Mouse (Mus musculus): Measurements from ENCODE around the gene 4430402I18Rik. TPM values are rescaled to one million over a fixed set of nuclear protein-coding genes. Genes with fewer than 3 reads are reported as not detected.
A peak's percentile ranks its signal among the peaks of the same experiment; 100 is the strongest.

Gene 4430402I18Rik
- polyA plus RNA-seq, 1 experiment = 6.2 TPM

GRCm38 (mm10) chr19:28889251-28889650, 78.3 kb downstream of the 4430402I18Rik start:
- TF ChIP-seq POLR2A (IDR thresholded peaks at IDR 0.05; ENCODE audit: extremely low read depth, insufficient read depth, low read length) (no peak), CTCF (IDR thresholded peaks at IDR 0.05; ENCODE audit: extremely low read depth, insufficient read depth, low read length) (no peak)
- Histone ChIP-seq H3K4me1 (ENCODE audit: control insufficient read depth, insufficient read depth, low read length) (peaks cover 9% of the 10 kb centered on the region), H3K27ac (ENCODE audit: insufficient read depth, low read length) (no peak overlapping the region), H3K4me3 (ENCODE audit: insufficient read depth, low read length) (no peak overlapping the region)

GRCm38 (mm10) chr19:28888496-28888895, 79.1 kb downstream of the 4430402I18Rik start:
- peaks cover 9% of the 10 kb centered on the region for H3K4me1 ChIP-seq (ENCODE audit: control insufficient read depth, insufficient read depth, low read length)
- H3K4me3 ChIP-seq (ENCODE audit: insufficient read depth, low read length) = no peak overlapping the region
- no peak overlapping the region; the same call in 1 of the 2 replicates for H3K27ac ChIP-seq (ENCODE audit: insufficient read depth, low read length)
- TF ChIP-seq POLR2A (IDR thresholded peaks at IDR 0.05; ENCODE audit: extremely low read depth, insufficient read depth, low read length) = no peak
- TF ChIP-seq CTCF (IDR thresholded peaks at IDR 0.05; ENCODE audit: extremely low read depth, insufficient read depth, low read length) = no peak

GRCm38 (mm10) chr19:28883126-28883525, 84.5 kb downstream of the 4430402I18Rik start:
- H3K4me1 ChIP-seq (ENCODE audit: control insufficient read depth, insufficient read depth, low read length) = peaks cover 7% of the 10 kb centered on the region
- TF ChIP-seq POLR2A (IDR thresholded peaks at IDR 0.05; ENCODE audit: extremely low read depth, insufficient read depth, low read length) = no peak
- peak; percentile 58 for TF ChIP-seq CTCF (IDR thresholded peaks at IDR 0.05; ENCODE audit: extremely low read depth, insufficient read depth, low read length)
- no peak overlapping the region for H3K4me3 ChIP-seq (ENCODE audit: insufficient read depth, low read length)
- no peak overlapping the region for H3K27ac ChIP-seq (ENCODE audit: insufficient read depth, low read length)

DNA sequence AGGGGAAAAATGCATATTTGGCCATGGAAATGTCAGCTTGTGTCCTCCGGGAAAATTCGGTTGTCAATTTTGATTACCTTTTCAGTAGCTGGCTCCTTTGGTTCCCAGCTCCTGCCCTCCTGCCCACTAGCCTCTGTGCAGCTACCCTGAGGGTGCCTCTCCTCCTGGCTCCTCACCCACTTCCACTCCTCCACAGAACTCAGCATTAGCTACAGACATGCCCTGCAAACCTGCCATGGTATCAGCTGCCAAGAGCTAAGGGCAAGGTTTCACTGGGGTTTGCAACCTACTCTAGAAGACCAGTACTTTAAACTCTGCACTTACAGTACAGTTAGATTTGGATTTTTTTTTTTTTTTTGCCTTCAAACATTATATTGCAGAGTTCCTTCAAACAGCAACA, 88.1 kb downstream of the 4430402I18Rik start:
- no peak for TF ChIP-seq CTCF (IDR thresholded peaks at IDR 0.05; ENCODE audit: extremely low read depth, insufficient read depth, low read length)
- no peak for TF ChIP-seq POLR2A (IDR thresholded peaks at IDR 0.05; ENCODE audit: extremely low read depth, insufficient read depth, low read length)
- no peak overlapping the region for H3K27ac ChIP-seq (ENCODE audit: insufficient read depth, low read length)
- no peak overlapping the region for H3K4me3 ChIP-seq (ENCODE audit: insufficient read depth, low read length)
- H3K4me1 ChIP-seq (ENCODE audit: control insufficient read depth, insufficient read depth, low read length) = peaks cover 3% of the 10 kb centered on the region; the same call in 1 of the 2 replicates

- TF ChIP-seq CTCF (IDR thresholded peaks at IDR 0.05; ENCODE audit: extremely low read depth, insufficient read depth, low read length) (no peak), POLR2A (IDR thresholded peaks at IDR 0.05; ENCODE audit: extremely low read depth, insufficient read depth, low read length) (no peak)
- Histone ChIP-seq H3K4me1 (ENCODE audit: control insufficient read depth, insufficient read depth, low read length) (peaks cover 1% of the 10 kb centered on the region), H3K27ac (ENCODE audit: insufficient read depth, low read length) (no peak overlapping the region), H3K4me3 (ENCODE audit: insufficient read depth, low read length) (no peak overlapping the region)
Measured at GRCm38 (mm10) chr19:28870351-28870750, 97.2 kb downstream of the 4430402I18Rik start.

DNA sequence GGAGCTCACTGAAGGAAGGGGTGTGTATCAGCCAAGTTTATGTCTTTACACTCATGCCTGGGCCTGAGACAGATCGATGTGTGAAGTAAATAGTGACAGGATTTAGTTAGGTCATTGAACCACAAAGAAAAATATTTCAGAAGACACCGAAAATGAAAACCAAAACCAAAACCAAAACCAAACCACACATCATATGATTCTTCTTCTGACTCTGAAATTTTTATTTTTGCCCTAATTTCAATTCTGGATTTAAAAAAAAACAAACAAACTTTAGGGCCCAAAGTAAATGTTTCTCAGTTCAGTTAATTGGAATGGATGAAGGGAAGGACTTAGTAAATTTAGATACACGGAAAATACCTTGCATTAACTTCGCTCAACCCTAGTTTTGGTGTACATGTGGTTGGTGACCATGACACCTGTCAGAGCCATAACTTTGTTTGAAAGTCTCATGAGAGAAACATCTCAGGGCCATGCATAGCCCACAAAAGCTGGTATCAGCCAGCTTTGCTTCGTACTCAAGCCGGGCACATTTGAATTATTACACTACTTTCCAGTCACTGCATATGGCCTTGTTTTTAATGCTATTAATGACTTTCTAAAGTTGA, 98.2 kb downstream of the 4430402I18Rik start:
- Histone ChIP-seq H3K27ac (ENCODE audit: insufficient read depth, low read length) (no peak overlapping the region), H3K4me3 (ENCODE audit: insufficient read depth, low read length) (no peak overlapping the region), H3K4me1 (ENCODE audit: control insufficient read depth, insufficient read depth, low read length) (no peaks in the 10 kb centered on the region; the same call in 1 of the 2 replicates)
- TF ChIP-seq POLR2A (IDR thresholded peaks at IDR 0.05; ENCODE audit: extremely low read depth, insufficient read depth, low read length) (no peak), CTCF (IDR thresholded peaks at IDR 0.05; ENCODE audit: extremely low read depth, insufficient read depth, low read length) (no peak)

GRCm38 (mm10) chr19:28865501-28865900, 102.1 kb downstream of the 4430402I18Rik start:
- no peak overlapping the region for H3K27ac ChIP-seq (ENCODE audit: insufficient read depth, low read length)
- no peak overlapping the region for H3K4me3 ChIP-seq (ENCODE audit: insufficient read depth, low read length)
- H3K4me1 ChIP-seq (ENCODE audit: control insufficient read depth, insufficient read depth, low read length) = no peaks in the 10 kb centered on the region
- no peak for TF ChIP-seq POLR2A (IDR thresholded peaks at IDR 0.05; ENCODE audit: extremely low read depth, insufficient read depth, low read length)
- TF ChIP-seq CTCF (IDR thresholded peaks at IDR 0.05; ENCODE audit: extremely low read depth, insufficient read depth, low read length) = no peak

GRCm38 (mm10) chr19:28864981-28865380, 102.6 kb downstream of the 4430402I18Rik start:
- TF ChIP-seq POLR2A (IDR thresholded peaks at IDR 0.05; ENCODE audit: extremely low read depth, insufficient read depth, low read length) (no peak), CTCF (IDR thresholded peaks at IDR 0.05; ENCODE audit: extremely low read depth, insufficient read depth, low read length) (no peak)
- H3K27ac ChIP-seq (ENCODE audit: insufficient read depth, low read length) = no peak overlapping the region
- H3K4me1 ChIP-seq (ENCODE audit: control insufficient read depth, insufficient read depth, low read length) = no peaks in the 10 kb centered on the region

DNA sequence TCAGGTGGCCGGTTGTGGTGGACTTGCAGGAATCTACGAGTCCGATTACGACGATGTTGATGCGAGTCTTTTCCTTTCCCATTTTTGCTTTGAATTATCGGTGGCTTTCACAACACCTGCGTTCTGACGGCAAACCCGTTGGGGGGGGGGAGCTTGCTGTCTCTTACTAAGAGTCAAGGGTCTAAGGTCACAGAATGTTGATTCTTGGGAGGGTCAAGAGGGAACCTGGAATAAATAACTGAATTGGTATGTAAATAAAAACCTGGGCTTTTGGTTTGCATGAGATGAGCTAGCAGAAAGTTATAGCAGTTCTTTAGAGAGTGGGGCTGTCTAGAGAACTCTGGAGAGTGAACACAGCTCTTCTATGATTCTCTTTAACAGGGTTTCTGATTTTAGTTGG, 104.0 kb downstream of the 4430402I18Rik start:
- TF ChIP-seq CTCF (IDR thresholded peaks at IDR 0.05; ENCODE audit: extremely low read depth, insufficient read depth, low read length) (no peak), POLR2A (IDR thresholded peaks at IDR 0.05; ENCODE audit: extremely low read depth, insufficient read depth, low read length) (no peak)
- no peaks in the 10 kb centered on the region for H3K4me1 ChIP-seq (ENCODE audit: control insufficient read depth, insufficient read depth, low read length)
- H3K4me3 ChIP-seq (ENCODE audit: insufficient read depth, low read length) = no peak overlapping the region
- no peak overlapping the region for H3K27ac ChIP-seq (ENCODE audit: insufficient read depth, low read length)

More at GRCm38 (mm10) chr19:28864981-28865380, 102.6 kb downstream of the 4430402I18Rik start:
- H3K4me3 ChIP-seq (ENCODE audit: insufficient read depth, low read length) = no peak overlapping the region

- TF ChIP-seq CTCF (IDR thresholded peaks at IDR 0.05; ENCODE audit: extremely low read depth, insufficient read depth, low read length) (no peak), POLR2A (IDR thresholded peaks at IDR 0.05; ENCODE audit: extremely low read depth, insufficient read depth, low read length) (no peak)
Measured at GRCm38 (mm10) chr19:28860246-28860645, 107.4 kb downstream of the 4430402I18Rik start.

More at GRCm38 (mm10) chr19:28860246-28860645, 107.4 kb downstream of the 4430402I18Rik start:
- Histone ChIP-seq H3K4me3 (ENCODE audit: insufficient read depth, low read length) (no peak overlapping the region), H3K27ac (ENCODE audit: insufficient read depth, low read length) (no peak overlapping the region), H3K4me1 (ENCODE audit: control insufficient read depth, insufficient read depth, low read length) (no peaks in the 10 kb centered on the region)
